Mouse (Mus musculus): ENCODE measurements at regions not wholly inside any gene's neighbourhood (a gene's known extent, or its start where the extent isn't known, plus 50 kb on each side); places are given as distances from the start of the nearest gene placed in this dataset.

GRCm38 (mm10) chr8:103551916-103552535, 549.4 kb upstream of the Cdh5 start:
- Histone ChIP-seq H3K4me2 (ENCODE audit: low read depth, low read length) (no peak overlapping the region), H3K27me3 (replicated peaks; ENCODE audit: control insufficient read depth, insufficient read depth, low read length) (no peaks in the 10 kb centered on the region), H3K27ac (replicated peaks; ENCODE audit: low read depth, low read length) (no peak overlapping the region), H3K36me3 (ENCODE audit: control insufficient read depth, insufficient read depth, low read length) (no peaks in the 10 kb centered on the region), H3K4me3 (ENCODE audit: low read depth, low read length) (no peak overlapping the region), H3K4me1 (ENCODE audit: control insufficient read depth, insufficient read depth, low read length) (no peaks in the 10 kb centered on the region), H3K9me3 (ENCODE audit: control insufficient read depth, low read length) (no peaks in the 10 kb centered on the region), H3K9ac (ENCODE audit: low read depth, low read length) (no peak overlapping the region)
- DNase-seq (ENCODE audit: low spot score) (peak; percentile 22), ATAC-seq (ENCODE audit: low read depth) (no peak)
- WGBS = 76% methylated on average over 8 of the region's 8 CpGs

GRCm38 (mm10) chr8:103561606-103562005, 539.8 kb upstream of the Cdh5 start:
- Histone ChIP-seq H3K9ac (ENCODE audit: low read depth, low read length) (no peak overlapping the region), H3K4me3 (ENCODE audit: low read depth, low read length) (no peak overlapping the region), H3K36me3 (ENCODE audit: control insufficient read depth, insufficient read depth, low read length) (no peaks in the 10 kb centered on the region), H3K9me3 (ENCODE audit: control insufficient read depth, low read length) (no peaks in the 10 kb centered on the region), H3K27me3 (replicated peaks; ENCODE audit: control insufficient read depth, insufficient read depth, low read length) (no peaks in the 10 kb centered on the region), H3K27ac (replicated peaks; ENCODE audit: low read depth, low read length) (no peak overlapping the region), H3K4me1 (ENCODE audit: control insufficient read depth, insufficient read depth, low read length) (no peaks in the 10 kb centered on the region), H3K4me2 (ENCODE audit: low read depth, low read length) (no peak overlapping the region)
- ATAC-seq (ENCODE audit: low read depth) = no peak
- 65% methylated on average over 2 of the region's 2 CpGs for WGBS
- no peak for DNase-seq (ENCODE audit: low spot score)

- H3K4me2 ChIP-seq (ENCODE audit: low read depth, low read length) = no peak overlapping the region
- H3K27ac ChIP-seq (replicated peaks; ENCODE audit: low read depth, low read length) = no peak overlapping the region
- DNase-seq (ENCODE audit: low spot score) (no peak), ATAC-seq (ENCODE audit: low read depth) (no peak)
- H3K27me3 ChIP-seq (replicated peaks; ENCODE audit: control insufficient read depth, insufficient read depth, low read length) = no peaks in the 10 kb centered on the region
- H3K36me3 ChIP-seq (ENCODE audit: control insufficient read depth, insufficient read depth, low read length) = no peaks in the 10 kb centered on the region
- WGBS = 86% methylated on average over 11 of the region's 11 CpGs
- H3K9ac ChIP-seq (ENCODE audit: low read depth, low read length) = no peak overlapping the region
- no peaks in the 10 kb centered on the region for H3K4me1 ChIP-seq (ENCODE audit: control insufficient read depth, insufficient read depth, low read length)
- no peaks in the 10 kb centered on the region for H3K9me3 ChIP-seq (ENCODE audit: control insufficient read depth, low read length)
- no peak overlapping the region for H3K4me3 ChIP-seq (ENCODE audit: low read depth, low read length)
Observed at GRCm38 (mm10) chr8:103570864-103571425, 530.5 kb upstream of the Cdh5 start.

- no peak for DNase-seq (ENCODE audit: low spot score)
- Histone ChIP-seq H3K27ac (replicated peaks; ENCODE audit: low read depth, low read length) (no peak overlapping the region), H3K27me3 (replicated peaks; ENCODE audit: control insufficient read depth, insufficient read depth, low read length) (no peaks in the 10 kb centered on the region), H3K9me3 (ENCODE audit: control insufficient read depth, low read length) (no peaks in the 10 kb centered on the region), H3K36me3 (ENCODE audit: control insufficient read depth, insufficient read depth, low read length) (no peaks in the 10 kb centered on the region), H3K4me1 (ENCODE audit: control insufficient read depth, insufficient read depth, low read length) (0 out of 2 replicates have a peak, but pooled peaks cover 4% of the 10 kb centered on the region), H3K9ac (ENCODE audit: low read depth, low read length) (no peak overlapping the region), H3K4me3 (ENCODE audit: low read depth, low read length) (no peak overlapping the region), H3K4me2 (ENCODE audit: low read depth, low read length) (no peak overlapping the region)
- no peak for ATAC-seq (ENCODE audit: low read depth)
- 88% methylated on average over 3 of the region's 3 CpGs for WGBS
Observed at GRCm38 (mm10) chr8:103577147-103577546, 524.3 kb upstream of the Cdh5 start.

- Histone ChIP-seq H3K4me1 (ENCODE audit: control insufficient read depth, insufficient read depth, low read length) (peaks cover 6% of the 10 kb centered on the region; the same call in 1 of the 2 replicates), H3K36me3 (ENCODE audit: control insufficient read depth, insufficient read depth, low read length) (no peaks in the 10 kb centered on the region), H3K27ac (replicated peaks; ENCODE audit: low read depth, low read length) (no peak overlapping the region), H3K4me3 (ENCODE audit: low read depth, low read length) (no peak overlapping the region), H3K9ac (ENCODE audit: low read depth, low read length) (no peak overlapping the region), H3K9me3 (ENCODE audit: control insufficient read depth, low read length) (no peaks in the 10 kb centered on the region), H3K27me3 (replicated peaks; ENCODE audit: control insufficient read depth, insufficient read depth, low read length) (no peaks in the 10 kb centered on the region), H3K4me2 (ENCODE audit: low read depth, low read length) (no peak overlapping the region)
- DNase-seq (ENCODE audit: low spot score) = no peak
- ATAC-seq (ENCODE audit: low read depth) = no peak
- 89% methylated on average over 6 of the region's 6 CpGs for WGBS
Observed at GRCm38 (mm10) chr8:103578006-103578405, 523.4 kb upstream of the Cdh5 start.

- H3K27ac ChIP-seq (replicated peaks; ENCODE audit: low read depth, low read length) = no peak overlapping the region
- H3K4me3 ChIP-seq (ENCODE audit: low read depth, low read length) = no peak overlapping the region
- no peaks in the 10 kb centered on the region for H3K27me3 ChIP-seq (replicated peaks; ENCODE audit: control insufficient read depth, insufficient read depth, low read length)
- 92% methylated on average over 6 of the region's 6 CpGs for WGBS
- no peaks in the 10 kb centered on the region for H3K9me3 ChIP-seq (ENCODE audit: control insufficient read depth, low read length)
- no peaks in the 10 kb centered on the region for H3K4me1 ChIP-seq (ENCODE audit: control insufficient read depth, insufficient read depth, low read length)
- ATAC-seq (ENCODE audit: low read depth) (no peak), DNase-seq (ENCODE audit: low spot score) (no peak)
- no peaks in the 10 kb centered on the region for H3K36me3 ChIP-seq (ENCODE audit: control insufficient read depth, insufficient read depth, low read length)
- H3K9ac ChIP-seq (ENCODE audit: low read depth, low read length) = no peak overlapping the region
- no peak overlapping the region for H3K4me2 ChIP-seq (ENCODE audit: low read depth, low read length)
Observed at GRCm38 (mm10) chr8:103608291-103608690, 493.1 kb upstream of the Cdh5 start.

GRCm38 (mm10) chr8:103623781-103624434, 477.5 kb upstream of the Cdh5 start:
- Histone ChIP-seq H3K27me3 (replicated peaks; ENCODE audit: control insufficient read depth, insufficient read depth, low read length) (no peaks in the 10 kb centered on the region), H3K36me3 (ENCODE audit: control insufficient read depth, insufficient read depth, low read length) (no peaks in the 10 kb centered on the region), H3K27ac (replicated peaks; ENCODE audit: low read depth, low read length) (no peak overlapping the region), H3K4me1 (ENCODE audit: control insufficient read depth, insufficient read depth, low read length) (0 out of 2 replicates have a peak, but pooled peaks cover 4% of the 10 kb centered on the region), H3K9ac (ENCODE audit: low read depth, low read length) (no peak overlapping the region), H3K4me2 (ENCODE audit: low read depth, low read length) (no peak overlapping the region), H3K9me3 (ENCODE audit: control insufficient read depth, low read length) (no peaks in the 10 kb centered on the region), H3K4me3 (ENCODE audit: low read depth, low read length) (no peak overlapping the region)
- 35% methylated on average over 3 of the region's 3 CpGs for WGBS
- peak; percentile 77 for DNase-seq (ENCODE audit: low spot score)
- peak; percentile 82; the same call in 1 of the 2 replicates for ATAC-seq (ENCODE audit: low read depth)

- no peaks in the 10 kb centered on the region for H3K36me3 ChIP-seq (ENCODE audit: control insufficient read depth, insufficient read depth, low read length)
- H3K4me2 ChIP-seq (ENCODE audit: low read depth, low read length) = no peak overlapping the region
- DNase-seq (ENCODE audit: low spot score) (no peak), ATAC-seq (ENCODE audit: low read depth) (peak; percentile 22; the same call in 1 of the 2 replicates)
- no peak overlapping the region for H3K4me3 ChIP-seq (ENCODE audit: low read depth, low read length)
- H3K27ac ChIP-seq (replicated peaks; ENCODE audit: low read depth, low read length) = no peak overlapping the region
- WGBS = 88% methylated on average over 7 of the region's 7 CpGs
- no peak overlapping the region for H3K9ac ChIP-seq (ENCODE audit: low read depth, low read length)
- no peaks in the 10 kb centered on the region for H3K27me3 ChIP-seq (replicated peaks; ENCODE audit: control insufficient read depth, insufficient read depth, low read length)
- H3K4me1 ChIP-seq (ENCODE audit: control insufficient read depth, insufficient read depth, low read length) = 0 out of 2 replicates have a peak, but pooled peaks cover 4% of the 10 kb centered on the region
- no peaks in the 10 kb centered on the region for H3K9me3 ChIP-seq (ENCODE audit: control insufficient read depth, low read length)
Observed at GRCm38 (mm10) chr8:103625166-103625890, 476.1 kb upstream of the Cdh5 start.
